ENCODE assay signal across 35 mouse cellular contexts in the genomic region with DNA sequence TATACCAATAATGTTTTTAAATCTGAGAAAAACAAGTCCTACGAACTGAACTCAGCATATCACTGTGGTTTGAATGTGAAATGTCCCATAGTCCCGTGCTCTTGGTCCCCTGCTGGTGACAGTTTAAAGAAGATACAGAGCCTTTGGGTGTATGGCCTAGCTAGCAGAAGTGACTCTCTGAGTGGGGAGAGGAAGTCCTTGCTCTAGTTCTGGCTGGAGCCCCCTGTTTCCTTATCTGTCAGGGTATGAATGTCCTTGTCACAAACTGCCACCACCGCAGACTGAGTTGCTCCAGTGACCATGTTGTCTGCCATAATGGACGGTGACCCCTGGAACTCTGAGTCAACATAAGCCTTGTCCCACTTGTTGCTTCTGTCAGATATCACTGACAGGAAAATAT. TPM values are rescaled to one million over a fixed set of nuclear protein-coding genes. Genes with fewer than 3 reads are reported as not detected.
A peak's percentile ranks its signal among the peaks of the same experiment; 100 is the strongest.
DNase-seq lines count a peak whose midpoint lies in the region; ATAC-seq lines count a peak whose summit lies in the region.
"Had no signal": no experiment of that assay in that cellular context is flagged by ENCODE, and none has a peak within 500 bp of the region (broad histone marks: within the 10 kb centered on the region; RNA-seq: fewer than 3 reads in every experiment).

No protein-coding gene starts in this region.

- peak; percentile 11 for DNase-seq in heart, embryonic 10.5 days (ENCODE audit: low spot score)
- DNase-seq in heart, postnatal 14 days, result no peak
- no peak for DNase-seq in liver, embryonic 11.5 days (ENCODE audit: low spot score)
- no peak for DNase-seq in gastrocnemius, postnatal 25 days
- no peak for DNase-seq in urinary bladder, postnatal 14 days (ENCODE audit: low spot score)
- no peak for DNase-seq in forebrain, embryonic 14.5 days (ENCODE audit: low spot score)
- DNase-seq: adrenal gland, postnatal 25 days; cerebellum, adult 11-12 months; cerebellum, adult 9-11 months; gastrocnemius, postnatal 36 days; heart, adult 2 months; heart, postnatal 10 days; kidney, adult 8-10 months; kidney, postnatal 4 days; lung, adult 2 months; lung, postnatal 10 days; right cerebral cortex, adult 18-20 months; spleen, adult 18-20 months; thymus, adult 2 months had no signal

- no peaks in the 10 kb centered on the region for H3K36me3 ChIP-seq in heart, embryonic 10.5 days
- H3K36me3 ChIP-seq in liver, embryonic 11.5 days (ENCODE audit: control insufficient read depth, insufficient read depth, low read length), result no peaks in the 10 kb centered on the region
- no peaks in the 10 kb centered on the region for H3K36me3 ChIP-seq in forebrain, embryonic 14.5 days (ENCODE audit: control insufficient read depth, insufficient read depth, low read length)
- H3K36me3 ChIP-seq: heart, embryonic 13.5 days; intestine, embryonic 15.5 days; limb, embryonic 10.5 days; limb, embryonic 15.5 days had no signal

- peaks cover 12% of the 10 kb centered on the region; the same call in 1 of the 2 replicates for H3K4me1 ChIP-seq in heart, embryonic 10.5 days
- H3K4me1 ChIP-seq in liver, embryonic 11.5 days (replicated peaks; ENCODE audit: control insufficient read depth, insufficient read depth, low read length), result peaks cover 30% of the 10 kb centered on the region
- no peaks in the 10 kb centered on the region for H3K4me1 ChIP-seq in forebrain, embryonic 14.5 days (ENCODE audit: control insufficient read depth, insufficient read depth, low read length)
- H3K4me1 ChIP-seq: intestine, embryonic 15.5 days; limb, embryonic 10.5 days; limb, embryonic 15.5 days had no signal

- H3K4me2 ChIP-seq in liver, embryonic 11.5 days, result no peak overlapping the region
- H3K4me2 ChIP-seq in forebrain, embryonic 14.5 days (ENCODE audit: low read length), result no peak overlapping the region
- H3K4me2 ChIP-seq: heart, embryonic 13.5 days; intestine, embryonic 15.5 days; limb, embryonic 15.5 days; midbrain, embryonic 11.5 days had no signal

- ATAC-seq in liver, embryonic 11.5 days (replicated peaks; ENCODE audit: low FRiP score), result no peak
- ATAC-seq in megakaryocyte progenitor cell, adult 5-6 weeks (replicated peaks; ENCODE audit: poor library complexity), result peak; percentile 78
- ATAC-seq in forebrain, embryonic 14.5 days, result no peak
- ATAC-seq: hindbrain, embryonic 16.5 days; intestine, embryonic 15.5 days; midbrain, embryonic 16.5 days had no signal

- intact Hi-C loops in heart, postnatal 14 days (cut with DNase I), result loop anchor here (10.0 kb wide), 1 partner anchor 338 kb away; no protein-coding TSS in a partner anchor

- H3K9me3 ChIP-seq in heart, embryonic 10.5 days, result no peaks in the 10 kb centered on the region
- no peaks in the 10 kb centered on the region for H3K9me3 ChIP-seq in liver, embryonic 11.5 days (ENCODE audit: control insufficient read depth, low read length)
- no peaks in the 10 kb centered on the region for H3K9me3 ChIP-seq in forebrain, embryonic 14.5 days (replicated peaks; ENCODE audit: control insufficient read depth, low read length)
- H3K9me3 ChIP-seq: heart, embryonic 13.5 days; intestine, embryonic 15.5 days; limb, embryonic 10.5 days; limb, embryonic 15.5 days had no signal

- H3K27ac ChIP-seq in heart, embryonic 10.5 days, result no peak overlapping the region
- peak overlapping the region; percentile 38; the same call in 1 of the 2 replicates for H3K27ac ChIP-seq in liver, embryonic 11.5 days (ENCODE audit: low read depth, low read length)
- H3K27ac ChIP-seq in forebrain, embryonic 14.5 days (ENCODE audit: low read depth, low read length), result no peak overlapping the region
- H3K27ac ChIP-seq: heart, adult 2 months; heart, embryonic 13.5 days; intestine, embryonic 15.5 days; kidney, postnatal 0 days; limb, embryonic 10.5 days; limb, embryonic 15.5 days; macrophage had no signal

- no peak overlapping the region for H3K4me3 ChIP-seq in heart, embryonic 10.5 days
- H3K4me3 ChIP-seq in liver, embryonic 11.5 days (ENCODE audit: low read depth, low read length), result no peak overlapping the region
- H3K4me3 ChIP-seq in forebrain, embryonic 14.5 days (ENCODE audit: low read depth, low read length), result no peak overlapping the region
- H3K4me3 ChIP-seq: erythroblast, embryonic 14.5 days; heart, adult 2 months; heart, embryonic 13.5 days; intestine, embryonic 15.5 days; limb, embryonic 10.5 days; limb, embryonic 15.5 days had no signal

- H3K9ac ChIP-seq in liver, embryonic 11.5 days (ENCODE audit: low read depth, low read length), result no peak overlapping the region
- H3K9ac ChIP-seq in forebrain, embryonic 14.5 days (ENCODE audit: low read length), result no peak overlapping the region
- H3K9ac ChIP-seq: heart, embryonic 13.5 days; intestine, embryonic 15.5 days; limb, embryonic 15.5 days had no signal

- 63% methylated on average over 4 of the region's 4 CpGs for WGBS in heart, embryonic 10.5 days
- WGBS in liver, embryonic 11.5 days, result 41% methylated on average over 4 of the region's 4 CpGs
- 79% methylated on average over 4 of the region's 4 CpGs for WGBS in forebrain, embryonic 14.5 days

- H3K27me3 ChIP-seq in heart, embryonic 10.5 days (ENCODE audit: insufficient read depth, poor library complexity, severe bottlenecking), result no peaks in the 10 kb centered on the region
- no peaks in the 10 kb centered on the region for H3K27me3 ChIP-seq in liver, embryonic 11.5 days (replicated peaks; ENCODE audit: control insufficient read depth, insufficient read depth, low read length)
- H3K27me3 ChIP-seq in forebrain, embryonic 14.5 days (replicated peaks; ENCODE audit: control insufficient read depth, insufficient read depth, low read length), result no peaks in the 10 kb centered on the region
- H3K27me3 ChIP-seq: heart, embryonic 13.5 days; intestine, embryonic 15.5 days; limb, embryonic 15.5 days had no signal

RNA-seq across cellular contexts. Expression of gene Gcsam, which starts 13.1 kb away (rescaled TPM):
- polyA plus RNA-seq in heart, embryonic 10.5 days (2016; fragmentation: Nextera tagmentation; extraction: Ambion mirVana), result 0.28 TPM in 1 of 2 replicates, not detected in the other
- total RNA-seq in heart, postnatal 14 days (2021), result under 1 TPM; 0.12 to 0.19 TPM
- polyA plus RNA-seq in liver, embryonic 11.5 days (2014; fragmentation: Nextera tagmentation; extraction: Ambion mirVana), result 1.6 and 2.0 TPM in 2 replicates
- 0.35 and 0.46 TPM in 2 replicates for total RNA-seq in megakaryocyte progenitor cell, adult 5-6 weeks (2015)
- 0.30 TPM in 1 of 2 replicates, not detected in the other for total RNA-seq in megakaryocyte progenitor cell, adult 5-6 weeks (2017)
- total RNA-seq in gastrocnemius, postnatal 25 days (2021), result under 1 TPM in 1 of 2 experiments, not detected in 1; 0.19 TPM
- polyA plus RNA-seq in forebrain, embryonic 14.5 days (2014; fragmentation: Nextera tagmentation; extraction: Ambion mirVana), result not detected in 2 replicates
- total RNA-seq: adrenal gland, postnatal 25 days; layer of hippocampus, adult 8-10 months; left cerebral cortex, postnatal 10 days had no signal
- polyA plus RNA-seq: cortical plate, adult 2 months; erythroblast, embryonic 14.5 days; forebrain, embryonic 11.5 days; heart, embryonic 13.5 days; hindbrain, embryonic 16.5 days; limb, embryonic 10.5 days; midbrain, embryonic 11.5 days; midbrain, embryonic 16.5 days had no signal

RNA-seq across cellular contexts. Expression of gene BC016579, which starts 30.6 kb away (rescaled TPM):
- 0.15 and 0.29 TPM in 2 replicates for polyA plus RNA-seq in heart, embryonic 10.5 days (2016; fragmentation: Nextera tagmentation; extraction: Ambion mirVana)
- not detected for total RNA-seq in heart, postnatal 14 days (2021)
- polyA plus RNA-seq in liver, embryonic 11.5 days (2014; fragmentation: Nextera tagmentation; extraction: Ambion mirVana), result 0.34 and 0.90 TPM in 2 replicates
- 1.0 and 2.2 TPM in 2 replicates for total RNA-seq in megakaryocyte progenitor cell, adult 5-6 weeks (2015)
- 0.17 and 0.61 TPM in 2 replicates for total RNA-seq in megakaryocyte progenitor cell, adult 5-6 weeks (2017)
- total RNA-seq in gastrocnemius, postnatal 25 days (2021), result not detected
- polyA plus RNA-seq in forebrain, embryonic 14.5 days (2014; fragmentation: Nextera tagmentation; extraction: Ambion mirVana), result not detected in 2 replicates
- total RNA-seq: gastrocnemius, postnatal 36 days; heart, adult 2 months; heart, postnatal 10 days had no signal
- polyA plus RNA-seq: embryonic facial prominence, embryonic 14.5 days; erythroblast, embryonic 14.5 days; forebrain, embryonic 11.5 days; heart, adult 2 months; heart, embryonic 13.5 days; hindbrain, embryonic 16.5 days; limb, embryonic 10.5 days; macrophage; midbrain, embryonic 16.5 days had no signal
